Mouse (Mus musculus): ENCODE results near the gene Hipk4. TPM values are rescaled to one million over a fixed set of nuclear protein-coding genes. Genes with fewer than 3 reads are reported as not detected.

Gene Hipk4
- polyA plus RNA-seq, 1 experiment from 2014 or later: 0.23 TPM

- Histone ChIP-seq H3K9me3 (replicated peaks) (no peaks in the 10 kb centered on the region), H3K27me3 (replicated peaks) (no peaks in the 10 kb centered on the region), H3K36me3 (no peaks in the 10 kb centered on the region), H3K4me1 (peaks cover 24% of the 10 kb centered on the region), H3K9ac (no peak within 1 kb of the TSS), H3K4me2 (no peak within 1 kb of the TSS), H3K27ac (no peak within 1 kb of the TSS), H3K4me3 (no peak within 1 kb of the TSS)
- ATAC-seq: no peak
- 60% methylated on average over 3 of the region's 3 CpGs for WGBS (ENCODE audit: insufficient replicate concordance)
These were observed 24.0 kb upstream of the Hipk4 start, which contains the start of gene Prx for GRCm38 (mm10) chr7:27499036-27499435. TSS of gene Prx (plus strand) at chr7:27499324.

DNA sequence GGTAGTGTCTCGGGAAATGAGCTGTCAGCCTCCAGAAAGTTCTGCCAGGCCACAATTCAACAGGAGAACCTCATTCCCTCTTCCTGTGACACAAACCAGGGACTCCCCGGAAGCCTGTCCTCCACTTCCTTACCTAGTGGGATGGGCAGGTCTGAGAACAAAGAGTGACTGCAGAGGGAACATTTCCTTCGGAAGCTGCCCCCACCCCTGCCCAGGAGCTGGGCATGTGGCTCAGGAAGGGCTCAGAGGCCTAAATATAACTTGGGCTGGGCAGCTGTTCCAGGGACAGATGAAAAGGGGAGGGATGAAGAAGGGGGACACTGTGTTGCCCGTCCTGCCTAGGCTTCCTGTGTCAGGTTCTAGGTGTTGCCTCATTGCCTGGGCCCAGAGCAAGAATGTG lies 21.4 kb upstream of the Hipk4 start:
- Histone ChIP-seq H3K27ac (no peak overlapping the region), H3K9ac (no peak overlapping the region), H3K4me2 (no peak overlapping the region), H3K9me3 (replicated peaks) (no peaks in the 10 kb centered on the region), H3K4me1 (peaks cover 22% of the 10 kb centered on the region), H3K36me3 (no peaks in the 10 kb centered on the region), H3K27me3 (replicated peaks) (no peaks in the 10 kb centered on the region), H3K4me3 (no peak overlapping the region)
- ATAC-seq: no peak
- WGBS (ENCODE audit: insufficient replicate concordance): 48% methylated on average over 4 of the region's 4 CpGs

DNA sequence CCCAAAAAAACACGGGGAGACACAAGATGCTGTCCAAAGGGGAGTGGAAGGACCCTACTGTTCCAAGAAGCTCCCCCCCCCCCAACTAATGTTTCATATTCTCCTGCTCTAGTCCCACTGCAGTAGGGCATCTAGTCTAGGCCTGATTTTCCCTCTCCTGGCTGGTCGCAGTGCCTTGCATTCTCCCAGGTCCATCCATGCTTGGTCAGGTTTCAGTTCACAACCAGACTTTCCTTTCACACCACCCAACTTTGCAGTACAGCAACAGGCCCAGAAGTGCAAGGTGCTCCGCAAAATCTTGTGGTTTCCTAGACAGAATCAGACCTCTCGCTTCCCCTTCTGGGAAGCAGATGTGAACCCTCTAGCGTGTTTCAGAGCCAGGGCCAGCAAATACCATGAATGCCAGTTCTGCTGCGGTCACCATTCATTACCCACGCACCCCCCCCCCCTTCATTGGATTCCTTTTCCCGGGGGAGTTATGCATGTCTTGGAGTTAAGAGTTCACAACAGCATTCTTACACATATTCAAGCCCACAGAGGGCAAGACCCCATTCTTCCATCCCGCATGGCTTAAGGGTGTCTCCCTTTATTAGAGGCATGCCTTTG lies 16.2 kb upstream of the Hipk4 start:
- ATAC-seq: no peak
- no peaks in the 10 kb centered on the region for H3K9me3 ChIP-seq (replicated peaks)
- H3K27me3 ChIP-seq (replicated peaks): no peaks in the 10 kb centered on the region
- peaks cover 29% of the 10 kb centered on the region for H3K4me1 ChIP-seq
- H3K36me3 ChIP-seq: no peaks in the 10 kb centered on the region
- H3K9ac ChIP-seq: peak overlapping the region; percentile 77
- H3K4me3 ChIP-seq: peak overlapping the region; percentile 69
- 45% methylated on average over 9 of the region's 9 CpGs for WGBS (ENCODE audit: insufficient replicate concordance)
- H3K4me2 ChIP-seq: peak overlapping the region; percentile 89
- H3K27ac ChIP-seq: peak overlapping the region; percentile 100

- no peaks in the 10 kb centered on the region for H3K27me3 ChIP-seq (replicated peaks)
- H3K4me2 ChIP-seq: peak overlapping the region; percentile 89
- peak overlapping the region; percentile 100 for H3K27ac ChIP-seq
- ATAC-seq: peak; percentile 94
- peak overlapping the region; percentile 69 for H3K4me3 ChIP-seq
- no peaks in the 10 kb centered on the region for H3K36me3 ChIP-seq
- WGBS (ENCODE audit: insufficient replicate concordance): under 1% methylated on average over 54 of the region's 54 CpGs
- H3K9ac ChIP-seq: peak overlapping the region; percentile 77
- peaks cover 29% of the 10 kb centered on the region for H3K4me1 ChIP-seq
- H3K9me3 ChIP-seq (replicated peaks): no peaks in the 10 kb centered on the region
These were observed 15.1 kb upstream of the Hipk4 start for GRCm38 (mm10) chr7:27507711-27508647.

GRCm38 (mm10) chr7:27508648-27509005 lies 14.4 kb upstream of the Hipk4 start:
- Histone ChIP-seq H3K4me2 (peak overlapping the region; percentile 89), H3K27ac (peak overlapping the region; percentile 100), H3K36me3 (no peaks in the 10 kb centered on the region), H3K4me3 (peak overlapping the region; percentile 69), H3K27me3 (replicated peaks) (no peaks in the 10 kb centered on the region), H3K9ac (peak overlapping the region; percentile 58), H3K4me1 (peaks cover 29% of the 10 kb centered on the region), H3K9me3 (replicated peaks) (no peaks in the 10 kb centered on the region)
- peak; percentile 81 for ATAC-seq
- WGBS (ENCODE audit: insufficient replicate concordance): 21% methylated on average over 6 of the region's 6 CpGs

DNA sequence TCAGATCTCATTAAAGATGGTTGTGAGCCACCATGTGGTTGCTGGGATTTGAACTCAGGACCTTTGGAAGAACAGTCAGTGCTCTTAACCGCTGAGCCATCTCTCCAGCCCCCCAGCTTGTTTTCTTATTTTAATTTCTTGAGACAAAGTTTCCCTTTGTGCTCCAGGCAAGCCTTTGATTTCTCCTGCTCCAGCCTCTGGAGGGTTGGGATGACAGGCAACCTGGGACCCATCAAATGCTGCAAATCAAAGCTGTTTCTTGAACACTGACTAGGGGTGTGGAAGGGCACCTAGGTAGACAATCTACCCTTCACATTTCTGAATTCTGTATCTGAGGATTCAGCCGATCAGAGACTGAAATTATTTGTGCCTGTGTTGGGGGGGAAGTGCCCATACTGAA lies 12.3 kb upstream of the Hipk4 start:
- Histone ChIP-seq H3K4me1 (peaks cover 34% of the 10 kb centered on the region), H3K4me2 (no peak overlapping the region), H3K9ac (no peak overlapping the region), H3K27ac (no peak overlapping the region), H3K36me3 (no peaks in the 10 kb centered on the region), H3K9me3 (replicated peaks) (no peaks in the 10 kb centered on the region), H3K27me3 (replicated peaks) (no peaks in the 10 kb centered on the region), H3K4me3 (no peak overlapping the region)
- WGBS (ENCODE audit: insufficient replicate concordance): 75% methylated on average over 2 of the region's 2 CpGs
- ATAC-seq: no peak

DNA sequence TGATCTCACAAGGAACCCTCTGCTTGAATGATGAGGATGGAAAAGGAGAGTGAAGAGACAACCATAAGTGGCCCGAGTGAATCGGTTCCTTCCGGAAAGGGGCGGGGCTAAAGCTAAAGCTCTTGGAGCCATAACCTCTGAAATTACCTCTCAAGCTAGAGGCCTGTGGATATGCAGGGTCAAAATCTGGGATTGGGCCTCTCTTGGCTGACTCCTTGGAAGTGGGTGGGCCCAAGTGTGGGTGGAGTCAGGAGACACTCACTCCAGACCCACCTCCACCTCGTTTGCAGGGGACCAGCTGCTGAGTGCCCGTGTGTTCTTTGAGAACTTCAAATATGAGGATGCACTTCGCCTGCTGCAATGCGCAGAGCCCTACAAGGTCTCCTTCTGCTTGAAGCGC lies 8.1 kb upstream of the Hipk4 start:
- H3K27ac ChIP-seq: no peak overlapping the region
- 0 out of 2 replicates have a peak, but pooled peaks have one; percentile 9 for ATAC-seq
- H3K4me1 ChIP-seq: peaks cover 6% of the 10 kb centered on the region; the same call in 1 of the 2 replicates
- 0 out of 2 replicates have a peak, but pooled peaks cover 4% of the 10 kb centered on the region for H3K9me3 ChIP-seq (replicated peaks)
- peaks cover 8% of the 10 kb centered on the region for H3K36me3 ChIP-seq
- H3K4me3 ChIP-seq: no peak overlapping the region
- 0 out of 2 replicates have a peak, but pooled peaks cover 3% of the 10 kb centered on the region for H3K27me3 ChIP-seq (replicated peaks)
- no peak overlapping the region for H3K9ac ChIP-seq
- WGBS (ENCODE audit: insufficient replicate concordance): 62% methylated on average over 9 of the region's 9 CpGs
- H3K4me2 ChIP-seq: no peak overlapping the region

DNA sequence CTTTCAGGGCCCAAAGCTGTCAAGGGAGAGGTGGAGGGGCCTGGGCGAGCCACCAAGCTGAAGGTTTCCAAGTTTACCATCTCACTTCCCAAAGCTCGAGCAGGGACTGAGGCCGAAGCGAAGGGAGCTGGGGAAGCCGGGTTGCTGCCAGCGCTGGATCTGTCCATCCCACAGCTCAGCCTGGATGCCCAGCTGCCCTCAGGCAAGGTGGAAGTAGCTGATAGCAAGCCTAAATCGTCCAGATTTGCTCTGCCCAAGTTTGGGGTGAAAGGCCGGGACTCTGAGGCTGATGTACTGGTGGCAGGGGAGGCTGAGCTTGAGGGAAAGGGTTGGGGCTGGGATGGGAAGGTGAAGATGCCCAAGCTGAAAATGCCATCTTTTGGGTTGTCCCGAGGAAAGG lies 4.8 kb upstream of the Hipk4 start:
- H3K27me3 ChIP-seq (replicated peaks): 0 out of 2 replicates have a peak, but pooled peaks cover 3% of the 10 kb centered on the region
- H3K9me3 ChIP-seq (replicated peaks): 0 out of 2 replicates have a peak, but pooled peaks cover 6% of the 10 kb centered on the region
- peaks cover 13% of the 10 kb centered on the region for H3K4me1 ChIP-seq
- H3K4me2 ChIP-seq: no peak overlapping the region
- H3K4me3 ChIP-seq: no peak overlapping the region
- no peak overlapping the region for H3K9ac ChIP-seq
- no peak for ATAC-seq
- 65% methylated on average over 9 of the region's 9 CpGs for WGBS (ENCODE audit: insufficient replicate concordance)
- no peak overlapping the region for H3K27ac ChIP-seq
- peaks cover 8% of the 10 kb centered on the region for H3K36me3 ChIP-seq

GRCm38 (mm10) chr7:27520104-27520503 lies 3.0 kb upstream of the Hipk4 start:
- ATAC-seq: no peak
- Histone ChIP-seq H3K4me1 (peaks cover 8% of the 10 kb centered on the region), H3K27me3 (replicated peaks) (0 out of 2 replicates have a peak, but pooled peaks cover 3% of the 10 kb centered on the region), H3K4me3 (no peak overlapping the region), H3K36me3 (peaks cover 8% of the 10 kb centered on the region), H3K9ac (no peak overlapping the region), H3K4me2 (no peak overlapping the region), H3K27ac (no peak overlapping the region), H3K9me3 (replicated peaks) (0 out of 2 replicates have a peak, but pooled peaks cover 6% of the 10 kb centered on the region)

DNA sequence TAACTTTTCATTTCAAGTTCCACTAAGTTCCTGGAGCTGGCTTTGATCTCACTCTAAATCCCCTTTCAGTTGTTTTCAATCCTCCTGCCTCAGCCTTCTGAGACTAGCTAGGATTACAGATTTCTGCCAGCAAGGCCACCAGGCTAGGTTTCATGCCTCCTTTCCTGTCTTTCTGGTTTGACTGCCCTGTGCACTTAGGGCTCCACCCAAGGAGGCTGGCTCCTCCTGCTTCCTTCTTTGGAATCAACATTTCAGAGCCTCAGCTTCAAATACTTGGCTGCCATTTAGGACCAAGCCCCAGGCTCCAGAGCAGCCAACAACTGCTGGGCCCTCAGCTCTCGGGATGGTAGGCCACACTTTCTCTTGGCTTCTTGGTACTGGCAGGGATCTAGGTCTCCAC lies 2.5 kb upstream of the Hipk4 start:
- ATAC-seq: no peak
- H3K27me3 ChIP-seq (replicated peaks): 0 out of 2 replicates have a peak, but pooled peaks cover 3% of the 10 kb centered on the region
- H3K4me1 ChIP-seq: peaks cover 13% of the 10 kb centered on the region
- H3K27ac ChIP-seq: no peak overlapping the region
- H3K36me3 ChIP-seq: peaks cover 8% of the 10 kb centered on the region
- H3K4me3 ChIP-seq: no peak overlapping the region
- no peak overlapping the region for H3K9ac ChIP-seq
- WGBS (ENCODE audit: insufficient replicate concordance): 72% methylated on average over 1 of the region's 1 CpGs
- H3K4me2 ChIP-seq: no peak overlapping the region
- 0 out of 2 replicates have a peak, but pooled peaks cover 6% of the 10 kb centered on the region for H3K9me3 ChIP-seq (replicated peaks)

- Histone ChIP-seq H3K9ac (no peak overlapping the region), H3K4me1 (peaks cover 27% of the 10 kb centered on the region), H3K36me3 (peaks cover 4% of the 10 kb centered on the region; the same call in 1 of the 2 replicates), H3K27ac (no peak overlapping the region; the same call in 1 of the 2 replicates), H3K4me3 (no peak overlapping the region), H3K9me3 (replicated peaks) (0 out of 2 replicates have a peak, but pooled peaks cover 6% of the 10 kb centered on the region), H3K27me3 (replicated peaks) (no peaks in the 10 kb centered on the region), H3K4me2 (no peak overlapping the region)
- WGBS (ENCODE audit: insufficient replicate concordance): 88% methylated on average over 13 of the region's 13 CpGs
- no peak for ATAC-seq
These were observed 738 bp downstream of the Hipk4 start for GRCm38 (mm10) chr7:27523805-27524204.

Data from liver, embryonic 12.5 days (tissue).